Mouse (Mus musculus) kidney, embryonic 14.5 days (tissue): ENCODE measurements around the gene Cacnb2. TPM values are rescaled to one million over a fixed set of nuclear protein-coding genes. Genes with fewer than 3 reads are reported as not detected.

Source experiments
- ATAC-seq: fragments of 200-750 bp; cut with Nextera tagmentation; 2 replicates; pipeline ENCODE4 v1.8.0; 2017; ENCODE audit warnings: moderate number of reproducible peaks, mild to moderate bottlenecking, moderate TSS enrichment, moderate library complexity; ENCODE audit not compliant: low FRiP score, low TSS enrichment
- H3K27ac ChIP-seq: fragments of 300-500 bp; sonication (generic); 2 replicates; pipeline ENCODE4 v1.5.1; 2014; ENCODE audit warnings: low read depth, mild to moderate bottlenecking, low read length, moderate library complexity, mixed read lengths
- H3K27me3 ChIP-seq: fragments of 300-500 bp; sonication (generic); 2 replicates; pipeline ENCODE4 v1.6.1; 2014; ENCODE audit warnings: mild to moderate bottlenecking, low read length; ENCODE audit not compliant: control insufficient read depth, insufficient read depth
- H3K36me3 ChIP-seq: fragments of 300-500 bp; sonication (generic); 2 replicates; pipeline ENCODE4 v1.6.1; 2014; ENCODE audit warnings: low read length, mixed read lengths; ENCODE audit not compliant: control insufficient read depth, insufficient read depth
- H3K4me1 ChIP-seq: fragments of 300-500 bp; sonication (generic); 2 replicates; pipeline ENCODE4 v1.6.1; 2014; ENCODE audit warnings: low read length, mixed read lengths; ENCODE audit not compliant: control insufficient read depth, insufficient read depth
- H3K4me2 ChIP-seq: fragments of 300-500 bp; sonication (generic); replicated peaks from 2 replicates; pipeline ENCODE4 v1.6.1; 2014; ENCODE audit warnings: low read depth, mild to moderate bottlenecking, low read length
- H3K4me3 ChIP-seq: fragments of 300-500 bp; sonication (generic); 2 replicates; pipeline ENCODE4 v1.5.1; 2014; ENCODE audit warnings: mild to moderate bottlenecking, low read length
- H3K9ac ChIP-seq: fragments of 300-500 bp; sonication (generic); 2 replicates; pipeline ENCODE4 v1.6.1; 2014; ENCODE audit warnings: low read depth, mild to moderate bottlenecking, low read length, moderate library complexity
- H3K9me3 ChIP-seq: fragments of 300-500 bp; sonication (generic); 2 replicates; pipeline ENCODE4 v1.6.1; 2016; ENCODE audit warnings: low read length; ENCODE audit not compliant: control insufficient read depth
- WGBS: fragments of 180-500 bp; shearing (Covaris S2); extraction: QIAGEN DNeasy Blood & Tissue Kit; methylation state at CpG from one replicate; pipeline ENCODE4 v1.1.7; 2014; 5-methylcytosine and 5-hydroxymethylcytosine counted together
- polyA plus RNA-seq: library from polyadenylated mRNA; unstranded; fragments of >200 nt; fragmentation: Nextera tagmentation; extraction: Ambion mirVana; gene quantifications from 2 replicates; pipeline ENCODE4 v1.2.1, GENCODE M21; 2014

The Cacnb2 gene
- polyA plus RNA-seq, 1 experiment from 2014 or later = 1.7 TPM

- WGBS = 72% methylated on average over 6 of the region's 6 CpGs
- no peak for ATAC-seq
- Histone ChIP-seq H3K27me3 (no peaks in the 10 kb centered on the region), H3K9me3 (no peaks in the 10 kb centered on the region), H3K4me1 (peaks cover 14% of the 10 kb centered on the region; the same call in 1 of the 2 replicates), H3K27ac (no peak overlapping the region), H3K9ac (no peak overlapping the region), H3K4me2 (no peak overlapping the region), H3K4me3 (no peak overlapping the region), H3K36me3 (no peaks in the 10 kb centered on the region)
Observed at GRCm38 (mm10) chr2:14875616-14876015, 272.7 kb downstream of the Cacnb2 start.

GRCm38 (mm10) chr2:14878953-14879352 lies 276.1 kb downstream of the Cacnb2 start:
- Histone ChIP-seq H3K4me1 (peaks cover 9% of the 10 kb centered on the region; the same call in 1 of the 2 replicates), H3K9me3 (no peaks in the 10 kb centered on the region), H3K27ac (no peak overlapping the region), H3K36me3 (no peaks in the 10 kb centered on the region), H3K4me3 (no peak overlapping the region), H3K27me3 (no peaks in the 10 kb centered on the region), H3K4me2 (no peak overlapping the region), H3K9ac (no peak overlapping the region)
- no peak for ATAC-seq

- H3K9me3 ChIP-seq = no peaks in the 10 kb centered on the region
- WGBS = 82% methylated on average over 3 of the region's 3 CpGs
- H3K4me3 ChIP-seq = no peak overlapping the region
- H3K4me1 ChIP-seq = no peaks in the 10 kb centered on the region
- ATAC-seq = no peak
- H3K9ac ChIP-seq = no peak overlapping the region
- no peak overlapping the region for H3K4me2 ChIP-seq
- no peaks in the 10 kb centered on the region for H3K27me3 ChIP-seq
- H3K27ac ChIP-seq = no peak overlapping the region
- no peaks in the 10 kb centered on the region for H3K36me3 ChIP-seq
Observed at GRCm38 (mm10) chr2:14883460-14883859, 280.6 kb downstream of the Cacnb2 start.

- ATAC-seq = peak; percentile 93
- no peaks in the 10 kb centered on the region for H3K27me3 ChIP-seq
- no peak overlapping the region for H3K27ac ChIP-seq
- 16% methylated on average over 4 of the region's 4 CpGs for WGBS
- H3K4me2 ChIP-seq = no peak overlapping the region
- H3K4me3 ChIP-seq = no peak overlapping the region
- H3K9ac ChIP-seq = no peak overlapping the region
- no peaks in the 10 kb centered on the region; the same call in 1 of the 2 replicates for H3K4me1 ChIP-seq
- H3K36me3 ChIP-seq = no peaks in the 10 kb centered on the region
- H3K9me3 ChIP-seq = no peaks in the 10 kb centered on the region
Observed at GRCm38 (mm10) chr2:14888406-14889195, 285.7 kb downstream of the Cacnb2 start.

GRCm38 (mm10) chr2:14903837-14904236 lies 300.9 kb downstream of the Cacnb2 start:
- Histone ChIP-seq H3K27ac (no peak overlapping the region), H3K27me3 (no peaks in the 10 kb centered on the region), H3K36me3 (no peaks in the 10 kb centered on the region), H3K9me3 (no peaks in the 10 kb centered on the region), H3K9ac (no peak overlapping the region), H3K4me2 (no peak overlapping the region), H3K4me3 (no peak overlapping the region), H3K4me1 (no peaks in the 10 kb centered on the region)
- no peak for ATAC-seq
- 69% methylated on average over 3 of the region's 3 CpGs for WGBS

- H3K9me3 ChIP-seq = no peaks in the 10 kb centered on the region
- no peaks in the 10 kb centered on the region for H3K4me1 ChIP-seq
- 92% methylated on average over 2 of the region's 2 CpGs for WGBS
- ATAC-seq = no peak
- no peak overlapping the region for H3K27ac ChIP-seq
- H3K36me3 ChIP-seq = no peaks in the 10 kb centered on the region
- no peak overlapping the region for H3K4me2 ChIP-seq
- H3K4me3 ChIP-seq = no peak overlapping the region
- H3K9ac ChIP-seq = no peak overlapping the region
- H3K27me3 ChIP-seq = no peaks in the 10 kb centered on the region
Observed at GRCm38 (mm10) chr2:14904865-14905264, 302.0 kb downstream of the Cacnb2 start.

GRCm38 (mm10) chr2:14907124-14907925 lies 304.4 kb downstream of the Cacnb2 start:
- ATAC-seq = 0 out of 2 replicates have a peak, but pooled peaks have one; percentile 49
- WGBS = 44% methylated on average over 10 of the region's 10 CpGs
- no peaks in the 10 kb centered on the region for H3K36me3 ChIP-seq

GRCm38 (mm10) chr2:14917585-14918247 lies 314.8 kb downstream of the Cacnb2 start:
- H3K4me2 ChIP-seq = no peak overlapping the region
- WGBS = 90% methylated on average over 3 of the region's 3 CpGs
- no peak overlapping the region for H3K27ac ChIP-seq
- H3K4me1 ChIP-seq = no peaks in the 10 kb centered on the region
- H3K9me3 ChIP-seq = no peaks in the 10 kb centered on the region
- no peak overlapping the region for H3K4me3 ChIP-seq
- no peaks in the 10 kb centered on the region for H3K27me3 ChIP-seq
- no peaks in the 10 kb centered on the region for H3K36me3 ChIP-seq
- no peak for ATAC-seq
- no peak overlapping the region for H3K9ac ChIP-seq

More at GRCm38 (mm10) chr2:14907124-14907925, 304.4 kb downstream of the Cacnb2 start:
- no peaks in the 10 kb centered on the region for H3K27me3 ChIP-seq
- H3K9ac ChIP-seq = no peak overlapping the region
- H3K4me3 ChIP-seq = no peak overlapping the region
- no peaks in the 10 kb centered on the region for H3K9me3 ChIP-seq
- no peak overlapping the region for H3K4me2 ChIP-seq
- no peak overlapping the region for H3K27ac ChIP-seq
- no peaks in the 10 kb centered on the region for H3K4me1 ChIP-seq
